Mouse (Mus musculus): ENCODE results near the gene Gm43518. TPM values are rescaled to one million over a fixed set of nuclear protein-coding genes. Genes with fewer than 3 reads are reported as not detected.

Gm43518 gene
- polyA plus RNA-seq, 1 experiment from 2014 or later, result 1.6 TPM

- Histone ChIP-seq H3K9ac (ENCODE audit: low read length) (no peak overlapping the region), H3K36me3 (ENCODE audit: control insufficient read depth, insufficient read depth, low read length) (peaks cover 9% of the 10 kb centered on the region; the same call in 1 of the 2 replicates), H3K4me2 (ENCODE audit: low read depth, low read length, severe bottlenecking) (no peak overlapping the region), H3K4me3 (ENCODE audit: low read depth, low read length) (no peak overlapping the region), H3K9me3 (ENCODE audit: control insufficient read depth, low read length) (no peaks in the 10 kb centered on the region), H3K27ac (ENCODE audit: low read depth, low read length) (no peak overlapping the region), H3K4me1 (replicated peaks; ENCODE audit: control insufficient read depth, insufficient read depth, low read length) (no peaks in the 10 kb centered on the region), H3K27me3 (ENCODE audit: control insufficient read depth, insufficient read depth, low read length) (no peaks in the 10 kb centered on the region)
- 94% methylated on average over 3 of the region's 3 CpGs for WGBS
- DNase-seq (ENCODE audit: low spot score) (no peak), ATAC-seq (replicated peaks; ENCODE audit: low FRiP score) (no peak)
Measured at GRCm38 (mm10) chr5:123914852-123915251, 12.4 kb upstream of the Gm43518 start.

- Histone ChIP-seq H3K4me1 (replicated peaks; ENCODE audit: control insufficient read depth, insufficient read depth, low read length) (no peaks in the 10 kb centered on the region), H3K36me3 (ENCODE audit: control insufficient read depth, insufficient read depth, low read length) (peaks cover 17% of the 10 kb centered on the region; the same call in 1 of the 2 replicates), H3K9me3 (ENCODE audit: control insufficient read depth, low read length) (no peaks in the 10 kb centered on the region), H3K4me2 (ENCODE audit: low read depth, low read length, severe bottlenecking) (no peak overlapping the region), H3K4me3 (ENCODE audit: low read depth, low read length) (no peak overlapping the region), H3K27ac (ENCODE audit: low read depth, low read length) (no peak overlapping the region), H3K9ac (ENCODE audit: low read length) (no peak overlapping the region), H3K27me3 (ENCODE audit: control insufficient read depth, insufficient read depth, low read length) (no peaks in the 10 kb centered on the region)
- DNase-seq (ENCODE audit: low spot score), result no peak
- ATAC-seq (replicated peaks; ENCODE audit: low FRiP score), result no peak
- 90% methylated on average over 6 of the region's 6 CpGs for WGBS
Measured at GRCm38 (mm10) chr5:123922112-123922511, 5.1 kb upstream of the Gm43518 start.

- H3K4me3 ChIP-seq (ENCODE audit: low read depth, low read length), result peak within 1 kb of the TSS; percentile 56
- H3K27me3 ChIP-seq (ENCODE audit: control insufficient read depth, insufficient read depth, low read length), result no peaks in the 10 kb centered on the region
- no peaks in the 10 kb centered on the region for H3K4me1 ChIP-seq (replicated peaks; ENCODE audit: control insufficient read depth, insufficient read depth, low read length)
- peaks cover 5% of the 10 kb centered on the region; the same call in 1 of the 2 replicates for H3K36me3 ChIP-seq (ENCODE audit: control insufficient read depth, insufficient read depth, low read length)
- peak within 1 kb of the TSS; percentile 77 for H3K27ac ChIP-seq (ENCODE audit: low read depth, low read length)
- H3K4me2 ChIP-seq (ENCODE audit: low read depth, low read length, severe bottlenecking), result peak within 1 kb of the TSS; percentile 70
- H3K9me3 ChIP-seq (ENCODE audit: control insufficient read depth, low read length), result no peaks in the 10 kb centered on the region
- peak; percentile 97 for ATAC-seq (replicated peaks; ENCODE audit: low FRiP score)
- under 1% methylated on average over 56 of the region's 56 CpGs for WGBS
- peak; percentile 97 for DNase-seq (ENCODE audit: low spot score)
- H3K9ac ChIP-seq (ENCODE audit: low read length), result peak within 1 kb of the TSS; percentile 88
Measured at GRCm38 (mm10) chr5:123930508-123930989, 3.3 kb downstream of the Gm43518 start, which contains the start of gene Ccdc62. Gene Ccdc62, plus strand, starts transcription at chr5:123930679.

GRCm38 (mm10) chr5:123931131-123931530, 3.9 kb downstream of the Gm43518 start:
- no peaks in the 10 kb centered on the region for H3K9me3 ChIP-seq (ENCODE audit: control insufficient read depth, low read length)
- WGBS, result 52% methylated on average over 13 of the region's 13 CpGs
- peak overlapping the region; percentile 70 for H3K4me2 ChIP-seq (ENCODE audit: low read depth, low read length, severe bottlenecking)
- no peaks in the 10 kb centered on the region for H3K27me3 ChIP-seq (ENCODE audit: control insufficient read depth, insufficient read depth, low read length)
- ATAC-seq (replicated peaks; ENCODE audit: low FRiP score) (no peak), DNase-seq (ENCODE audit: low spot score) (peak; percentile 55)
- H3K36me3 ChIP-seq (ENCODE audit: control insufficient read depth, insufficient read depth, low read length), result peaks cover 5% of the 10 kb centered on the region; the same call in 1 of the 2 replicates
- no peaks in the 10 kb centered on the region for H3K4me1 ChIP-seq (replicated peaks; ENCODE audit: control insufficient read depth, insufficient read depth, low read length)
- peak overlapping the region; percentile 56 for H3K4me3 ChIP-seq (ENCODE audit: low read depth, low read length)
- no peak overlapping the region for H3K27ac ChIP-seq (ENCODE audit: low read depth, low read length)
- H3K9ac ChIP-seq (ENCODE audit: low read length), result peak overlapping the region; percentile 88

- ATAC-seq (replicated peaks; ENCODE audit: low FRiP score), result no peak
- Histone ChIP-seq H3K9ac (ENCODE audit: low read length) (no peak overlapping the region), H3K36me3 (ENCODE audit: control insufficient read depth, insufficient read depth, low read length) (peaks cover 1% of the 10 kb centered on the region; the same call in 1 of the 2 replicates), H3K27me3 (ENCODE audit: control insufficient read depth, insufficient read depth, low read length) (no peaks in the 10 kb centered on the region), H3K4me3 (ENCODE audit: low read depth, low read length) (no peak overlapping the region), H3K27ac (ENCODE audit: low read depth, low read length) (no peak overlapping the region), H3K4me1 (replicated peaks; ENCODE audit: control insufficient read depth, insufficient read depth, low read length) (no peaks in the 10 kb centered on the region), H3K9me3 (ENCODE audit: control insufficient read depth, low read length) (no peaks in the 10 kb centered on the region), H3K4me2 (ENCODE audit: low read depth, low read length, severe bottlenecking) (no peak overlapping the region)
- no peak for DNase-seq (ENCODE audit: low spot score)
Measured at GRCm38 (mm10) chr5:123932927-123933326, 5.7 kb downstream of the Gm43518 start.

- H3K4me3 ChIP-seq (ENCODE audit: low read depth, low read length), result no peak overlapping the region
- no peak for ATAC-seq (replicated peaks; ENCODE audit: low FRiP score)
- no peaks in the 10 kb centered on the region for H3K27me3 ChIP-seq (ENCODE audit: control insufficient read depth, insufficient read depth, low read length)
- H3K9ac ChIP-seq (ENCODE audit: low read length), result no peak overlapping the region
- no peak overlapping the region for H3K27ac ChIP-seq (ENCODE audit: low read depth, low read length)
- DNase-seq (ENCODE audit: low spot score), result peak; percentile 54
- H3K9me3 ChIP-seq (ENCODE audit: control insufficient read depth, low read length), result no peaks in the 10 kb centered on the region
- H3K4me2 ChIP-seq (ENCODE audit: low read depth, low read length, severe bottlenecking), result no peak overlapping the region
- 95% methylated on average over 12 of the region's 12 CpGs for WGBS
- H3K4me1 ChIP-seq (replicated peaks; ENCODE audit: control insufficient read depth, insufficient read depth, low read length), result no peaks in the 10 kb centered on the region
- H3K36me3 ChIP-seq (ENCODE audit: control insufficient read depth, insufficient read depth, low read length), result no peaks in the 10 kb centered on the region; the same call in 1 of the 2 replicates
Measured at GRCm38 (mm10) chr5:123933556-123933955, 6.3 kb downstream of the Gm43518 start.

- Histone ChIP-seq H3K27ac (ENCODE audit: low read depth, low read length) (no peak overlapping the region), H3K9me3 (ENCODE audit: control insufficient read depth, low read length) (no peaks in the 10 kb centered on the region), H3K4me3 (ENCODE audit: low read depth, low read length) (no peak overlapping the region), H3K4me1 (replicated peaks; ENCODE audit: control insufficient read depth, insufficient read depth, low read length) (no peaks in the 10 kb centered on the region), H3K9ac (ENCODE audit: low read length) (no peak overlapping the region), H3K4me2 (ENCODE audit: low read depth, low read length, severe bottlenecking) (0 out of 2 replicates have a peak overlapping the region, but pooled peaks have one; percentile 5), H3K36me3 (ENCODE audit: control insufficient read depth, insufficient read depth, low read length) (no peaks in the 10 kb centered on the region; the same call in 1 of the 2 replicates), H3K27me3 (ENCODE audit: control insufficient read depth, insufficient read depth, low read length) (no peaks in the 10 kb centered on the region)
- no peak for ATAC-seq (replicated peaks; ENCODE audit: low FRiP score)
- WGBS, result 36% methylated on average over 18 of the region's 18 CpGs
- DNase-seq (ENCODE audit: low spot score), result peak; percentile 56
Measured at GRCm38 (mm10) chr5:123933957-123934591, 6.9 kb downstream of the Gm43518 start.

GRCm38 (mm10) chr5:123935931-123936330, 8.7 kb downstream of the Gm43518 start:
- DNase-seq (ENCODE audit: low spot score), result no peak

GRCm38 (mm10) chr5:123938479-123938878, 11.3 kb downstream of the Gm43518 start:
- Histone ChIP-seq H3K4me3 (ENCODE audit: low read depth, low read length) (no peak overlapping the region), H3K9me3 (ENCODE audit: control insufficient read depth, low read length) (no peaks in the 10 kb centered on the region), H3K4me2 (ENCODE audit: low read depth, low read length, severe bottlenecking) (no peak overlapping the region), H3K27me3 (ENCODE audit: control insufficient read depth, insufficient read depth, low read length) (no peaks in the 10 kb centered on the region), H3K9ac (ENCODE audit: low read length) (no peak overlapping the region), H3K36me3 (ENCODE audit: control insufficient read depth, insufficient read depth, low read length) (no peaks in the 10 kb centered on the region), H3K4me1 (replicated peaks; ENCODE audit: control insufficient read depth, insufficient read depth, low read length) (no peaks in the 10 kb centered on the region), H3K27ac (ENCODE audit: low read depth, low read length) (no peak overlapping the region)
- DNase-seq (ENCODE audit: low spot score), result no peak
- no peak for ATAC-seq (replicated peaks; ENCODE audit: low FRiP score)
- WGBS, result 89% methylated on average over 5 of the region's 5 CpGs

More at GRCm38 (mm10) chr5:123935931-123936330, 8.7 kb downstream of the Gm43518 start:
- no peak overlapping the region for H3K4me2 ChIP-seq (ENCODE audit: low read depth, low read length, severe bottlenecking)
- no peaks in the 10 kb centered on the region for H3K9me3 ChIP-seq (ENCODE audit: control insufficient read depth, low read length)
- no peak overlapping the region for H3K9ac ChIP-seq (ENCODE audit: low read length)
- no peaks in the 10 kb centered on the region for H3K36me3 ChIP-seq (ENCODE audit: control insufficient read depth, insufficient read depth, low read length)
- ATAC-seq (replicated peaks; ENCODE audit: low FRiP score), result no peak
- no peaks in the 10 kb centered on the region for H3K27me3 ChIP-seq (ENCODE audit: control insufficient read depth, insufficient read depth, low read length)
- H3K4me3 ChIP-seq (ENCODE audit: low read depth, low read length), result no peak overlapping the region
- 89% methylated on average over 5 of the region's 5 CpGs for WGBS
- no peaks in the 10 kb centered on the region for H3K4me1 ChIP-seq (replicated peaks; ENCODE audit: control insufficient read depth, insufficient read depth, low read length)
- no peak overlapping the region for H3K27ac ChIP-seq (ENCODE audit: low read depth, low read length)
